Mouse (Mus musculus) liver, postnatal 0 days (tissue): ENCODE measurements at regions not wholly inside any gene's neighbourhood (a gene's known extent, or its start where the extent isn't known, plus 50 kb on each side); places are given as distances from the start of the nearest gene placed in this dataset.

ENCODE experiments used
- CTCF ChIP-seq: sonication (generic); IDR thresholded peaks from 2 replicates; pipeline ENCODE4 v1.5.1; 2016; ENCODE audit warnings: antibody characterized with exemption, low read depth
- EP300 ChIP-seq: IDR thresholded peaks from 2 replicates; pipeline ENCODE4 v1.6.1; 2016; ENCODE audit warnings: antibody characterized with exemption, low read depth, mild to moderate bottlenecking

DNA sequence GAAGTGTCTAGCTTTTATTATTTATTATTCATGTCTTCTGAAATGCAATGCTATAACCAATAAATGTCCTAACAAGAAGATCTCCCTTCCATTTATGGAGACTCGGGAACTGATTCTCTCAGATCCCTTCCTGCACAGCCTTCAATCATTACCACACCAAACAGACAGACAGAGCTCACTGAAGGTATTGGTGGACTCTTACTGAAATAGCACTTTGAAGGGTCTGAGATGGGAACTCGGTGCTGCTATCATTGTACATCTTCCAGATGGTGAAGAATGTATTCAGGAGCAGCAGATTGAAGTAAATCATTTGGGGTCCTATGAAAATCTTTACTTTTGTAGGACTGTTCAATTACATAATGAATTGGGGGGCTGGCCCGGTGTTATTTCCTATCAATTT, 183.6 kb downstream of the Moxd1 start:
- TF ChIP-seq CTCF (no peak), EP300 (no peak)
